Mouse (Mus musculus): ENCODE results near the gene Cdh3. TPM values are rescaled to one million over a fixed set of nuclear protein-coding genes. Genes with fewer than 3 reads are reported as not detected.

Cdh3 gene
- polyA plus RNA-seq, 1 experiment from 2014 or later = 0.67 TPM

DNA sequence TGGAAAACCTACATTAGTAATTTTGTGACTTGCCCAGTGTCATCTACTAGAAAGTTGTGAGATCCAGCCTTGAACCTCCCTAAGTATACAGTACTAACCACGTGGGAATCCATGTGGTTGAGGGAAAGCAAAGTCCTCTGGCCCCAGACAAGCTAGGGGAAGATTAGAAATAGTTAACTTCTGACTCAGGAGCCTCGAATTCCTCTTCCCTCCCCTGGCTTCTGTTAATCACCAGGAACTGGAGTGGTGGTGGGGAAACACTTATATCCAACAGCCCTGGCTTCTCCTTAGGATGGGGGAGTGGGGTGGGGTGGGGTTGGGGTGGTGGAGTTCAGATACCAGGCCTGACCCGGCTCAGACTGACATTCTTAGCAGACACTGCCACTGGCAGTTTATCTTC, 8.1 kb downstream of the Cdh3 start:
- Histone ChIP-seq H3K27me3 (replicated peaks; ENCODE audit: control insufficient read depth, insufficient read depth, low read length) (no peaks in the 10 kb centered on the region), H3K4me2 (ENCODE audit: low read length) (no peak overlapping the region), H3K4me3 (ENCODE audit: low read depth, low read length) (no peak overlapping the region), H3K4me1 (ENCODE audit: control insufficient read depth, insufficient read depth, low read length) (no peaks in the 10 kb centered on the region), H3K36me3 (ENCODE audit: control insufficient read depth, insufficient read depth, low read length) (no peaks in the 10 kb centered on the region), H3K9ac (ENCODE audit: low read length) (no peak overlapping the region), H3K27ac (ENCODE audit: low read depth, low read length) (no peak overlapping the region), H3K9me3 (replicated peaks; ENCODE audit: control insufficient read depth, low read length) (no peaks in the 10 kb centered on the region)
- 58% methylated on average over 3 of the region's 3 CpGs for WGBS
- ATAC-seq = no peak
- DNase-seq (ENCODE audit: low spot score) = no peak

GRCm38 (mm10) chr8:106520578-106520977, 9.9 kb downstream of the Cdh3 start:
- Histone ChIP-seq H3K27ac (ENCODE audit: low read depth, low read length) (no peak overlapping the region), H3K4me1 (ENCODE audit: control insufficient read depth, insufficient read depth, low read length) (no peaks in the 10 kb centered on the region), H3K4me2 (ENCODE audit: low read length) (no peak overlapping the region), H3K36me3 (ENCODE audit: control insufficient read depth, insufficient read depth, low read length) (no peaks in the 10 kb centered on the region), H3K4me3 (ENCODE audit: low read depth, low read length) (no peak overlapping the region), H3K9me3 (replicated peaks; ENCODE audit: control insufficient read depth, low read length) (no peaks in the 10 kb centered on the region), H3K9ac (ENCODE audit: low read length) (no peak overlapping the region), H3K27me3 (replicated peaks; ENCODE audit: control insufficient read depth, insufficient read depth, low read length) (no peaks in the 10 kb centered on the region)
- no peak for DNase-seq (ENCODE audit: low spot score)
- no peak for ATAC-seq
- 90% methylated on average over 7 of the region's 7 CpGs for WGBS

DNA sequence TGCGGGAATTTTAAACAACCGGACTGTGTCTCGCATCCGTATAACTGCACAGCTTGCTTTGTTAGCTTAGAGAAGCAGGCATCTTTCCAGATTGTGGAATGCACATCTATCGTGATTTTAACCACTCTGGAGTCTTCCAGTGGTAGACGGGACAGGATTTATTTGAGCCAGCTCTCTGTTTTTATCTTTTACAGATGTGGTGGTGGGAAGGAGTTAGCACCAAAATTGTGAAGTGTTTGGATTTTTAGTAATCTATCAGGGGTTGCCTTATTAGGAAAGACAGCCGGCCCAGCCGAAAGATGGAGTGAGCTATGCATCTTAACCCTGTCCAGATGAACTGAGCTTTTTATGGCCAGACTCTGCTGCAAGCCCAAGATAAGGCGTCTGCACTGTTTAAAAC, 11.2 kb downstream of the Cdh3 start:
- no peak for DNase-seq (ENCODE audit: low spot score)
- no peak for ATAC-seq
- 87% methylated on average over 9 of the region's 9 CpGs for WGBS

DNA sequence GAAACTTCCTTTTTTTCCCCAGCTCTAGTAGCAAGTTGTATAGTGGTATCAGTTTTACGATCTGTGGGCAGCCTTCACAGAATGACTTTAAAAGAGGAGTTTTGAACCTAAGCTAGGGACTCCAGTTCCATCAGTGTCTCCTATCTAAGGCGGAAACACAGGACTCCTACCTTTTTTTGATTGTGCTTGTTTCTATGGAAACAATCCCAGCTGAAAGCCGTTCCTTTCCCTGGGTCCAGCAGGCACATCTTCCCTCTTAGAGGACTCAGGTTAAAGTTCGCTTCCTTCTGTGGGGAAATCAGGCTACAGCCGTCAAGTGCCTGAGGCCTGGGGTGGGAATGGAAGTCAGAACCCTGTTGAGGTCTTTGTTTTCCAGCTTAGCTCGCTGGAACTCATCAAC, 16.0 kb downstream of the Cdh3 start:
- H3K9ac ChIP-seq (ENCODE audit: low read length) = no peak overlapping the region
- WGBS = 71% methylated on average over 6 of the region's 6 CpGs

More for the DNA sequence above, 11.2 kb downstream of the Cdh3 start:
- H3K4me3 ChIP-seq (ENCODE audit: low read depth, low read length) = no peak overlapping the region
- H3K27ac ChIP-seq (ENCODE audit: low read depth, low read length) = no peak overlapping the region
- H3K27me3 ChIP-seq (replicated peaks; ENCODE audit: control insufficient read depth, insufficient read depth, low read length) = no peaks in the 10 kb centered on the region
- no peaks in the 10 kb centered on the region for H3K4me1 ChIP-seq (ENCODE audit: control insufficient read depth, insufficient read depth, low read length)
- H3K4me2 ChIP-seq (ENCODE audit: low read length) = no peak overlapping the region
- H3K9me3 ChIP-seq (replicated peaks; ENCODE audit: control insufficient read depth, low read length) = no peaks in the 10 kb centered on the region
- H3K9ac ChIP-seq (ENCODE audit: low read length) = no peak overlapping the region
- no peaks in the 10 kb centered on the region for H3K36me3 ChIP-seq (ENCODE audit: control insufficient read depth, insufficient read depth, low read length)

DNA sequence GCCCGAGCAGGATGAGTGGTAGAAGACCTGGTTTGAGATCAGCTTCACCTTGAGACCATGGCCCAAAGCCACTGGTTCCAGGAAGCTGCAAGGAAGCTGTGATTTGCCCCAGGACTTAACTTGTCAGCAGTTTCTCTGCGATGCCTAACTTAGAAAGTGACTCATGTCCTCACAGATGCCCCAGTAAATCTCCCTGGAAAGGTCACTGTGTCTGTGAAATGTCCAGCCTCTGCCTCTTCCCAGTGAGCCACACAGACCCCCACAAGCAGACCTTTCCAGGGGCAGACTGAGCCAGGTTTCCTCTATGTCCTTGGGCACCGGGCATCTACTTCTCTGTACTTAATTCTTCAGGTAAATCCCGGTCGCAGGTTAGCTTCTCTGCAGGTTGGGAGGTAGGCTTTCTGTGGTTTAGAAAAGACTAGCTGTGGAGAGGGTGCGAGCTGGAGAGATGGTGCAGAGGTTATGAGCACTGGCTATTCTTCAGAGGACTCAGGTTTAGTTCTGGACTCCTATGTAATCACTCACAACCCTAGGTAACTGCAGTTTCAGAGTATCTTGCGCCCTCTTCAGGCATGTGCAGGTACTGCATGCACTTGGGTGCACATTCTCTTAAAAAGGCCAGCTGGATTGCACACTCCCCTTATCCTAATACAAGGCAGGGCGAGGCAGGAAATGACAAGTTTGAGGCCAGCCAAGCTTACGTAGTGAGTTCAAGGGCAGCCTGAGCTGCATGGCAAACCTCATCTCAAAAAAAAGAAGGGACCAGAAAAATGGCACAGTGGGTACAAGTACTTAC, 16.7 kb downstream of the Cdh3 start:
- DNase-seq (ENCODE audit: low spot score) (no peak), ATAC-seq (no peak)
- H3K9ac ChIP-seq (ENCODE audit: low read length) = no peak overlapping the region
- H3K36me3 ChIP-seq (ENCODE audit: control insufficient read depth, insufficient read depth, low read length) = no peaks in the 10 kb centered on the region
- H3K4me2 ChIP-seq (ENCODE audit: low read length) = no peak overlapping the region
- H3K27ac ChIP-seq (ENCODE audit: low read depth, low read length) = no peak overlapping the region
- 87% methylated on average over 9 of the region's 9 CpGs for WGBS
- no peaks in the 10 kb centered on the region for H3K27me3 ChIP-seq (replicated peaks; ENCODE audit: control insufficient read depth, insufficient read depth, low read length)
- no peaks in the 10 kb centered on the region for H3K4me1 ChIP-seq (ENCODE audit: control insufficient read depth, insufficient read depth, low read length)
- no peak overlapping the region for H3K4me3 ChIP-seq (ENCODE audit: low read depth, low read length)
- no peaks in the 10 kb centered on the region for H3K9me3 ChIP-seq (replicated peaks; ENCODE audit: control insufficient read depth, low read length)

More for the DNA sequence above, 16.0 kb downstream of the Cdh3 start:
- H3K4me2 ChIP-seq (ENCODE audit: low read length) = no peak overlapping the region
- H3K4me3 ChIP-seq (ENCODE audit: low read depth, low read length) = no peak overlapping the region
- no peak overlapping the region for H3K27ac ChIP-seq (ENCODE audit: low read depth, low read length)
- H3K9me3 ChIP-seq (replicated peaks; ENCODE audit: control insufficient read depth, low read length) = no peaks in the 10 kb centered on the region
- DNase-seq (ENCODE audit: low spot score) = no peak
- no peaks in the 10 kb centered on the region for H3K36me3 ChIP-seq (ENCODE audit: control insufficient read depth, insufficient read depth, low read length)
- ATAC-seq = no peak
- no peaks in the 10 kb centered on the region for H3K27me3 ChIP-seq (replicated peaks; ENCODE audit: control insufficient read depth, insufficient read depth, low read length)
- H3K4me1 ChIP-seq (ENCODE audit: control insufficient read depth, insufficient read depth, low read length) = no peaks in the 10 kb centered on the region

- ATAC-seq = no peak
- 86% methylated on average over 9 of the region's 9 CpGs for WGBS
- H3K36me3 ChIP-seq (ENCODE audit: control insufficient read depth, insufficient read depth, low read length) = no peaks in the 10 kb centered on the region
- no peaks in the 10 kb centered on the region for H3K4me1 ChIP-seq (ENCODE audit: control insufficient read depth, insufficient read depth, low read length)
- H3K9ac ChIP-seq (ENCODE audit: low read length) = no peak overlapping the region
- H3K9me3 ChIP-seq (replicated peaks; ENCODE audit: control insufficient read depth, low read length) = no peaks in the 10 kb centered on the region
- H3K4me3 ChIP-seq (ENCODE audit: low read depth, low read length) = no peak overlapping the region
- no peaks in the 10 kb centered on the region for H3K27me3 ChIP-seq (replicated peaks; ENCODE audit: control insufficient read depth, insufficient read depth, low read length)
- no peak overlapping the region for H3K4me2 ChIP-seq (ENCODE audit: low read length)
- DNase-seq (ENCODE audit: low spot score) = no peak
- H3K27ac ChIP-seq (ENCODE audit: low read depth, low read length) = no peak overlapping the region
Observed at GRCm38 (mm10) chr8:106528596-106529249, 18.0 kb downstream of the Cdh3 start.

- DNase-seq (ENCODE audit: low spot score) (no peak), ATAC-seq (no peak)
- H3K9me3 ChIP-seq (replicated peaks; ENCODE audit: control insufficient read depth, low read length) = no peaks in the 10 kb centered on the region
- 90% methylated on average over 10 of the region's 10 CpGs for WGBS
- no peaks in the 10 kb centered on the region for H3K27me3 ChIP-seq (replicated peaks; ENCODE audit: control insufficient read depth, insufficient read depth, low read length)
- H3K4me3 ChIP-seq (ENCODE audit: low read depth, low read length) = no peak overlapping the region
- no peak overlapping the region for H3K4me2 ChIP-seq (ENCODE audit: low read length)
- H3K27ac ChIP-seq (ENCODE audit: low read depth, low read length) = no peak overlapping the region
- no peaks in the 10 kb centered on the region for H3K4me1 ChIP-seq (ENCODE audit: control insufficient read depth, insufficient read depth, low read length)
- no peaks in the 10 kb centered on the region for H3K36me3 ChIP-seq (ENCODE audit: control insufficient read depth, insufficient read depth, low read length)
- no peak overlapping the region for H3K9ac ChIP-seq (ENCODE audit: low read length)
Observed at GRCm38 (mm10) chr8:106529885-106530482, 19.3 kb downstream of the Cdh3 start.

GRCm38 (mm10) chr8:106530566-106530965, 19.9 kb downstream of the Cdh3 start:
- Histone ChIP-seq H3K9me3 (replicated peaks; ENCODE audit: control insufficient read depth, low read length) (no peaks in the 10 kb centered on the region), H3K36me3 (ENCODE audit: control insufficient read depth, insufficient read depth, low read length) (no peaks in the 10 kb centered on the region), H3K9ac (ENCODE audit: low read length) (no peak overlapping the region), H3K4me3 (ENCODE audit: low read depth, low read length) (no peak overlapping the region), H3K4me1 (ENCODE audit: control insufficient read depth, insufficient read depth, low read length) (no peaks in the 10 kb centered on the region), H3K27me3 (replicated peaks; ENCODE audit: control insufficient read depth, insufficient read depth, low read length) (no peaks in the 10 kb centered on the region), H3K4me2 (ENCODE audit: low read length) (no peak overlapping the region), H3K27ac (ENCODE audit: low read depth, low read length) (no peak overlapping the region)
- WGBS = 67% methylated on average over 4 of the region's 4 CpGs
- DNase-seq (ENCODE audit: low spot score) (no peak), ATAC-seq (no peak)

DNA sequence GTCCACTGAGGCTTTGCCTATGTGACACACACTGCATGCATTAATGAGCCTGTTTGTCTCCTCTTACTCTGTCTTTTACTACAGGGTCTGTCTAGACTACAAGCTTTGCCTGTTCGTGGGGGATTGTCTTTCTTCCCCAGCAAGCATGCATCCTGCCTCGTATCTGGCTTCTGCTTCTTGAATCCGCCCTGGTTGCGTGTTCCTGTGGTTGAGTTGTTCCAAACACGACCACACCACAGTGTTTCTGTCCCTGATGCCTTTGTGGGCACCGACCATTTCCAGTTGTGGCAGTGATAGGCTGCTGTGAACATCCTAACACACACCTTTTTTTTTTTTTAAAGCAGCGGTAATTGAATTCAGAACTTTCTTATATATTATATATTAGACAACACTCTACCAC, 23.0 kb downstream of the Cdh3 start:
- no peak for DNase-seq (ENCODE audit: low spot score)
- no peak overlapping the region for H3K27ac ChIP-seq (ENCODE audit: low read depth, low read length)
- no peak for ATAC-seq
- H3K36me3 ChIP-seq (ENCODE audit: control insufficient read depth, insufficient read depth, low read length) = no peaks in the 10 kb centered on the region
- no peaks in the 10 kb centered on the region for H3K9me3 ChIP-seq (replicated peaks; ENCODE audit: control insufficient read depth, low read length)
- H3K27me3 ChIP-seq (replicated peaks; ENCODE audit: control insufficient read depth, insufficient read depth, low read length) = no peaks in the 10 kb centered on the region
- no peak overlapping the region for H3K9ac ChIP-seq (ENCODE audit: low read length)
- H3K4me1 ChIP-seq (ENCODE audit: control insufficient read depth, insufficient read depth, low read length) = no peaks in the 10 kb centered on the region
- H3K4me2 ChIP-seq (ENCODE audit: low read length) = no peak overlapping the region
- H3K4me3 ChIP-seq (ENCODE audit: low read depth, low read length) = no peak overlapping the region
- 79% methylated on average over 7 of the region's 7 CpGs for WGBS
